Mouse (Mus musculus) retina, postnatal 1 day (tissue): ENCODE measurements around the gene Pitpnc1.
A peak's percentile ranks its signal among the peaks of the same experiment; 100 is the strongest.

Source experiments
- DNase-seq: peaks from one replicate; pipeline ENCODE4 v3.0.0-alpha.2; 2012

Gene Pitpnc1

GRCm38 (mm10) chr11:107358695-107359094 is 111.8 kb downstream of the Pitpnc1 start:
- DNase-seq: no peak

GRCm38 (mm10) chr11:107356224-107356623 is 114.3 kb downstream of the Pitpnc1 start:
- no peak for DNase-seq

- no peak for DNase-seq
These were observed 115.0 kb downstream of the Pitpnc1 start for GRCm38 (mm10) chr11:107355526-107355925.

GRCm38 (mm10) chr11:107354499-107355143 is 115.9 kb downstream of the Pitpnc1 start:
- no peak for DNase-seq

- DNase-seq: no peak
These were observed 117.9 kb downstream of the Pitpnc1 start for GRCm38 (mm10) chr11:107352596-107352995.

- DNase-seq: no peak
These were observed 120.7 kb downstream of the Pitpnc1 start for GRCm38 (mm10) chr11:107349756-107350155.

- no peak for DNase-seq
These were observed 127.5 kb downstream of the Pitpnc1 start for GRCm38 (mm10) chr11:107343031-107343430.

GRCm38 (mm10) chr11:107342432-107342831 is 128.1 kb downstream of the Pitpnc1 start:
- no peak for DNase-seq

- DNase-seq: peak; percentile 48
These were observed 129.2 kb downstream of the Pitpnc1 start for GRCm38 (mm10) chr11:107341293-107341692.

GRCm38 (mm10) chr11:107340793-107341192 is 129.7 kb downstream of the Pitpnc1 start:
- DNase-seq: no peak

- peak; percentile 45 for DNase-seq
These were observed 131.2 kb downstream of the Pitpnc1 start for GRCm38 (mm10) chr11:107339224-107339805.

GRCm38 (mm10) chr11:107337391-107338148 is 132.9 kb downstream of the Pitpnc1 start:
- DNase-seq: no peak

GRCm38 (mm10) chr11:107335756-107336155 is 134.7 kb downstream of the Pitpnc1 start:
- no peak for DNase-seq

- DNase-seq: no peak
These were observed 135.5 kb downstream of the Pitpnc1 start for GRCm38 (mm10) chr11:107334849-107335484.

- DNase-seq: no peak
These were observed 137.6 kb downstream of the Pitpnc1 start for GRCm38 (mm10) chr11:107332905-107333304.

GRCm38 (mm10) chr11:107332332-107332731 is 138.2 kb downstream of the Pitpnc1 start:
- no peak for DNase-seq

GRCm38 (mm10) chr11:107331425-107331824 is 139.1 kb downstream of the Pitpnc1 start:
- no peak for DNase-seq

- DNase-seq: peak; percentile 65
These were observed 143.2 kb downstream of the Pitpnc1 start for GRCm38 (mm10) chr11:107327326-107327725.

GRCm38 (mm10) chr11:107325739-107326725 is 144.5 kb downstream of the Pitpnc1 start:
- no peak for DNase-seq

- no peak for DNase-seq
These were observed 145.3 kb downstream of the Pitpnc1 start for GRCm38 (mm10) chr11:107325226-107325625.

- peak; percentile 67 for DNase-seq
These were observed 147.3 kb downstream of the Pitpnc1 start for GRCm38 (mm10) chr11:107323173-107323572.

- DNase-seq: no peak
These were observed 148.3 kb downstream of the Pitpnc1 start for GRCm38 (mm10) chr11:107322226-107322625.
